Mouse (Mus musculus): ENCODE measurements at regions not wholly inside any gene's neighbourhood (a gene's known extent, or its start where the extent isn't known, plus 50 kb on each side); places are given as distances from the start of the nearest gene placed in this dataset.

- TF ChIP-seq TAL1 (IDR thresholded peaks at IDR 0.05; ENCODE audit: low read length) (no peak), GATA1 (IDR thresholded peaks at IDR 0.05; ENCODE audit: low read length) (no peak)
Observed at GRCm38 (mm10) chr5:111641685-111642084, 92.0 kb upstream of the Gm26897 start.
